Comparison of ENCODE assay signal across 8 mouse cellular contexts in genomic region chr1:61298064-61298463, GRCm38 (mm10).
A peak's percentile ranks its signal among the peaks of the same experiment; 100 is the strongest.
DNase-seq lines count a peak whose midpoint lies in the region; ATAC-seq and TF ChIP-seq lines count a peak whose summit lies in the region.

No protein-coding gene starts in this region.

- no peak overlapping the region for H3K9ac ChIP-seq in forebrain, embryonic 12.5 days
- H3K9ac ChIP-seq in forebrain, embryonic 11.5 days (ENCODE audit: low read length): no peak overlapping the region
- no peak overlapping the region for H3K9ac ChIP-seq in ES-E14 (ENCODE audit: insufficient read depth, low read depth, low read length, poor library complexity, severe bottlenecking)
- H3K9ac ChIP-seq in hindbrain, embryonic 15.5 days: no peak overlapping the region

- no peak overlapping the region for H3K4me2 ChIP-seq in forebrain, embryonic 12.5 days
- no peak overlapping the region for H3K4me2 ChIP-seq in forebrain, embryonic 11.5 days (ENCODE audit: low read depth, low read length, severe bottlenecking)
- no peak overlapping the region for H3K4me2 ChIP-seq in hindbrain, embryonic 15.5 days

- WGBS in forebrain, embryonic 12.5 days: 25% methylated on average over 3 of the region's 3 CpGs
- 26% methylated on average over 3 of the region's 3 CpGs for WGBS in forebrain, embryonic 11.5 days
- WGBS in embryonic facial prominence, embryonic 10.5 days: 30% methylated on average over 3 of the region's 3 CpGs
- 15% methylated on average over 3 of the region's 3 CpGs for WGBS in hindbrain, embryonic 15.5 days

- no peaks in the 10 kb centered on the region for H3K36me3 ChIP-seq in forebrain, embryonic 12.5 days (replicated peaks)
- no peaks in the 10 kb centered on the region for H3K36me3 ChIP-seq in forebrain, embryonic 11.5 days (ENCODE audit: control insufficient read depth, insufficient read depth, low read length)
- H3K36me3 ChIP-seq in ES-E14 (ENCODE audit: control insufficient read depth, insufficient read depth, low read length, poor library complexity, severe bottlenecking): no peaks in the 10 kb centered on the region
- H3K36me3 ChIP-seq in embryonic facial prominence, embryonic 10.5 days (replicated peaks): no peaks in the 10 kb centered on the region
- no peaks in the 10 kb centered on the region for H3K36me3 ChIP-seq in hindbrain, embryonic 15.5 days

- H3K27ac ChIP-seq in forebrain, embryonic 12.5 days: peak overlapping the region; percentile 3; the same call in 1 of the 2 replicates
- no peak overlapping the region for H3K27ac ChIP-seq in forebrain, embryonic 11.5 days (ENCODE audit: low read depth, low read length)
- H3K27ac ChIP-seq in ES-E14 (ENCODE audit: insufficient read depth, low read depth, low read length, poor library complexity, severe bottlenecking): no peak overlapping the region
- peak overlapping the region; percentile 72 for H3K27ac ChIP-seq in embryonic facial prominence, embryonic 10.5 days (replicated peaks)
- peak overlapping the region; percentile 52 for H3K27ac ChIP-seq in hindbrain, embryonic 15.5 days (replicated peaks)

- in situ Hi-C loops in ES-E14 (cut with MboI; ENCODE audit: low sequenced_read_pairs in 2 of 2, unreplicated experiment in 2 of 2): no loop called here

- no peak for DNase-seq in forebrain, embryonic 11.5 days (ENCODE audit: low spot score)
- peak; percentile 35 for DNase-seq in ES-E14 (ENCODE audit: low read depth, low spot score)
- DNase-seq in embryonic facial prominence, embryonic 10.5 days (ENCODE audit: low spot score): peak; percentile 43
- DNase-seq in layer of hippocampus, postnatal 14 days (ENCODE audit: low spot score in 2 of 2): peak; percentile 63 to 88
- DNase-seq in naive thymus-derived CD4-positive, alpha-beta T cell, adult 2 months (ENCODE audit: low read depth): peak; percentile 7

- H3K4me3 ChIP-seq in forebrain, embryonic 12.5 days (replicated peaks): no peak overlapping the region
- H3K4me3 ChIP-seq in forebrain, embryonic 11.5 days (ENCODE audit: low read depth, low read length): no peak overlapping the region
- H3K4me3 ChIP-seq in ES-E14 (ENCODE audit: insufficient read depth in 1 of 2, low read depth in 1 of 2, low read length in 2 of 2, poor library complexity in 1 of 2, severe bottlenecking in 1 of 2): no peak overlapping the region
- H3K4me3 ChIP-seq in embryonic facial prominence, embryonic 10.5 days: no peak overlapping the region
- H3K4me3 ChIP-seq in hindbrain, embryonic 15.5 days: no peak overlapping the region

- ATAC-seq in forebrain, embryonic 12.5 days (ENCODE audit: low FRiP score): no peak
- ATAC-seq in forebrain, embryonic 11.5 days (replicated peaks; ENCODE audit: low FRiP score): no peak
- no peak for ATAC-seq in hindbrain, embryonic 15.5 days (ENCODE audit: low FRiP score, low read depth)
- ATAC-seq in erythroid progenitor cell, adult 5-6 weeks (replicated peaks; ENCODE audit: low FRiP score, poor library complexity, severe bottlenecking): no peak; the same call in 1 of the 2 replicates

- H3K4me1 ChIP-seq in forebrain, embryonic 12.5 days: peaks cover 56% of the 10 kb centered on the region
- H3K4me1 ChIP-seq in forebrain, embryonic 11.5 days (replicated peaks; ENCODE audit: control insufficient read depth, insufficient read depth, low read length): peaks cover 18% of the 10 kb centered on the region
- H3K4me1 ChIP-seq in ES-E14 (ENCODE audit: control insufficient read depth in 2 of 2, insufficient read depth in 2 of 2, low read length in 2 of 2, poor library complexity in 1 of 2): no peaks in the 10 kb centered on the region
- H3K4me1 ChIP-seq in embryonic facial prominence, embryonic 10.5 days: peaks cover 48% of the 10 kb centered on the region
- peaks cover 58% of the 10 kb centered on the region for H3K4me1 ChIP-seq in hindbrain, embryonic 15.5 days (replicated peaks)

- peaks cover 54% of the 10 kb centered on the region for H3K27me3 ChIP-seq in forebrain, embryonic 12.5 days
- peaks cover 21% of the 10 kb centered on the region for H3K27me3 ChIP-seq in forebrain, embryonic 11.5 days (ENCODE audit: control insufficient read depth, insufficient read depth, low read length)
- H3K27me3 ChIP-seq in embryonic facial prominence, embryonic 10.5 days (replicated peaks; ENCODE audit: low read depth, poor library complexity, severe bottlenecking): peaks cover 34% of the 10 kb centered on the region
- no peaks in the 10 kb centered on the region for H3K27me3 ChIP-seq in hindbrain, embryonic 15.5 days

- H3K9me3 ChIP-seq in forebrain, embryonic 12.5 days: no peaks in the 10 kb centered on the region
- H3K9me3 ChIP-seq in forebrain, embryonic 11.5 days (ENCODE audit: control insufficient read depth, low read length): no peaks in the 10 kb centered on the region
- H3K9me3 ChIP-seq in ES-E14 (ENCODE audit: control insufficient read depth, insufficient read depth, low read depth, low read length): no peaks in the 10 kb centered on the region
- H3K9me3 ChIP-seq in embryonic facial prominence, embryonic 10.5 days: no peaks in the 10 kb centered on the region
- H3K9me3 ChIP-seq in hindbrain, embryonic 15.5 days: no peaks in the 10 kb centered on the region

TF ChIP-seq in ES-E14, 5 proteins besides CTCF, POLR2A, EP300 and RAD21:
- peak; percentile 28; the same call in 1 of the 2 replicates for TF ChIP-seq ZC3H11A (IDR thresholded peaks at IDR 0.05; ENCODE audit: borderline replicate concordance, low read depth, low read length)
- no peak for TF ChIP-seq CHD2 (IDR thresholded peaks at IDR 0.05; ENCODE audit: low read depth, low read length)
- peak; percentile 47; the same call in 1 of the 2 replicates for TF ChIP-seq ZNF384 (IDR thresholded peaks at IDR 0.05; ENCODE audit: low read depth, low read length)
- no peak for TF ChIP-seq MAFK (IDR thresholded peaks at IDR 0.05; ENCODE audit: insufficient read depth, low read depth, low read length)
- no peak for TF ChIP-seq HCFC1 (IDR thresholded peaks at IDR 0.05; ENCODE audit: borderline replicate concordance, insufficient read depth, low read length)
TF ChIP-seq in ES-E14: peak in this region for 2.

Comparison
In these comparisons a context has a peak if more than half of its experiments do, and no peak if none do; other contexts are left out.
1. H3K27ac ChIP-seq: peak in forebrain, embryonic 12.5 days (single experiment), embryonic facial prominence, embryonic 10.5 days (single experiment) and hindbrain, embryonic 15.5 days (single experiment); none in forebrain, embryonic 11.5 days (single experiment) and ES-E14 (single experiment).